Mouse (Mus musculus): Measurements from ENCODE around the gene Lrrc8d.

GRCm38 (mm10) chr5:105776368-105776767 lies 76.6 kb downstream of the Lrrc8d start:
- TF ChIP-seq CTCF (IDR thresholded peaks at IDR 0.05; ENCODE audit: borderline replicate concordance, insufficient read depth, low read length): no peak
- TF ChIP-seq POLR2A (IDR thresholded peaks at IDR 0.05; ENCODE audit: low read depth, low read length): no peak

Measured in embryonic fibroblast, embryonic 13.5 days (primary cell).